Mouse (Mus musculus) left cerebral cortex, adult 8-10 months (tissue): ENCODE measurements around the gene Apoh. TPM values are rescaled to one million over a fixed set of nuclear protein-coding genes. Genes with fewer than 3 reads are reported as not detected.

Source experiments
- DNase-seq, 2 experiments: peaks; one replicate each; pipeline ENCODE4 v3.0.0; 2022; ENCODE audit warnings: low spot score in 2 of 2
- total RNA-seq, 4 experiments: library from RNA; stranded (reverse); gene quantifications; 2 replicates each; pipeline ENCODE4 v1.2.4; 2022

Gene Apoh
- total RNA-seq, 4 experiments from 2014 or later: 0.41 to 1.3 (median 0.56) TPM

DNA sequence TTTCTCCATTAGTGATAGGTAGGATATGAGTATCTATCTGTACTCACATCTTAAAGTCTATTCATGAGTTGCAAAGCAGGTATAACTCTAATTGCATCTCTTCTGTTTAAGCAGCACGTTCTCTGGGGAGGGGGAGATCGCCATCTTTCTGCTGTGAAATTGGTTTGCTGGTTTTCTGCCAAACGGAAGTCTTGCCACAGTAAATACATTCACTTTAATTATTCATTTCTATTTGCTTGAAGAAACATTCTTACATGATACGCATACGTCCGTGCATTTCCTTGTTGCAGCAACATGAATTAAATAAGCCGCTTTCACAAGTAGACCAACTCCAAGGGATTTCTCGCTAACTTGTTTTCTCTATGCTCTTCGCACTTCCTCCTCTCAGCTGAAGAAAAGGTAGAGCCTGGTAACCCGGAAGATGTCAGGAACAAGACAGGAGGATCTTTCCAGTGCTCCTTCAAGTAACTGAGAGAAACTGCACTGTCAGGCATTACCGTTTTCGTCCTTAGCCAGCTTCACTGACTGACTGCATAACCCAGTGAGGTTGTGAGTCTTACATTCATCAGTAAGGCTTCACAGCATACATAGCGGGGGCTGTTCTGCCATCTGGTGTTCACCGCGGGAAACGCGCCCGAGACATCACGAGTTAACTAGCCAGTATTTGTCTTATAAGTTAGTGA is 34.7 kb downstream of the Apoh start:
- DNase-seq: peak; percentile 71 to 85

DNA sequence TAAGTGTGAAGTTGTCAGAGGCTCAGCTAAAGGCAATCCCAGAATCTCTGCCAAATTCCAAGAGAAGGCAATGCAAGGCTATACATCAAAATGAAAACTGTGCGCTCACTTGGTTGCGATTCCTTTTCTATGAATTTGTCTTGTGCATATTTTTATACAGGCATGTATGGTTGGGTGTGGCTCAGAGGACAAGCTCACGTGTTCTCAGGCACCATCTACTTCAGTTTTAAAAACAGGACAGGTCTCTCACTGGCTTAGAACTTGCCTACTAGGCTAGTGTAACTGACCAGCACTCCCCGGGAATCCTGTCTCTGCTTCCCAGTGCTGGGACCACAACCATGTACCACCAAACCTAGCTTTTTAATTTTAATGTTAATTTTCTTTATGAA is 35.2 kb downstream of the Apoh start:
- no peak for DNase-seq

DNA sequence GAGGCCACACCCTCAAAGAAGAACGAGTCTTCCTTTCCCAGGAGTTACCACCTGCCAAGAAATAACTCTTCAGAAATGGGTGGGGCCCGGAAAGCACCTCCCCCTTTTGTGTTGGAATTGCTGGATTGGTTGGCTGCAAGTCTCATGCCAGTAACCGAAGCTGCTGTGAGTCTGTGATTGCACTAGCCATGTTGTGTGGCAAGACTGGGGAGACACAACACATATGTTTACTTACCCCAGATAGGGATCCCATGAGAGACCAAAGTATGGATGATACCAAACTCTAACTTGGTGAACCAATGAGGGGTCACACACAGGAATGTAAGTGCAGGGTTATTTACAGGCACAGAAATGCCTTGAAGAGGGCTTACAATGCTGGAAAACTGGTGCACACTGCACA is 39.5 kb downstream of the Apoh start:
- DNase-seq: no peak

DNA sequence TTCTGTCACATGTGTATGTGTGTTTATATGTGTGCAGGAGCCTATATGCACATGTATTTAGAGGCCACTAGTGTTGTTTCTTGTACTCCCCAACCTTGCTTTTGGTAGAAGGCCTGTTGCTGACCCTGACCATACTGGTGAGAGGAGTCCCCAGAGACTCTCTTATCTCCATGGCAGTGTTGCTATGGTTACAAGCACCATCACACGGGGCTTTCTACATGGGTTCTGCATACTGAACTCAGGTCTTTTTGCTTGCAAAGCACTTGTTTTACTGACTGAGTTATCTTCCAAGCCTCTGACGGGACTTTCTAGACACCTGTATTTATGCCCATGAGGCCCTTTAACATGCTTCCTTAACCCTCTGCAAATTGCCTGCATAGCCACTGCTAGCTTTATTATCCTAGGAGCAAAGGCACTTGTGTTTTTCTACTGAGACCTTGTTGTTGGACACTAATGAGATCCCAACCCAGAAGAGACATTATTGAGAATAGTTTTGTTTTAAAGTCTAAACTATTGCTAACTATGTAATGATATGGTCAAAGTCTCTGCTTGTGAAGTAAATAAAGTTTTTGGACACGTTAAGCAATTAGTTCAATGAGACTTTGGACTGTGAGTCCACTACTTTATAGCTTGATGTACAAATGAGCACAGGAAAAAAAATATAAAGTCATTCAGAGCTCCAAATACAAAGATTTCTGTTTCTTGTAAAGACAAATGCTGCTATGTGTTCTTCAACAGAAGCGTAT is 41.9 kb downstream of the Apoh start:
- no peak for DNase-seq

DNA sequence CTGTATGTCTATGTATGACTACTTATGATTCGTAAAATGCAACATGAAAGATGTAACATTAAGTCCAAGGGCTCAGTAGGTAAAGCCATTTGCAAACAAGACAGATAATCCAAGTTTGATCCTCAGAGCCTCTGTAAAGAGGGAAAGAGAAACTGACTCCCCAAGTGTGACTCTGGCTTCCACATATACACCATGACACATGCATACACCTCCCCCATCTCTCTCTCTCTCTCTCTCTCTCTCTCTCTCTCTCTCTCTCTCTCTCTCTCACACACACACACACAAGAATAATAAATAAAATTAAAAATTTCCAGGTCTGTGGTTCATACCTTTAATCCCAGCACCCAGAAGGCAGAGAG is 42.5 kb downstream of the Apoh start:
- DNase-seq: no peak

DNA sequence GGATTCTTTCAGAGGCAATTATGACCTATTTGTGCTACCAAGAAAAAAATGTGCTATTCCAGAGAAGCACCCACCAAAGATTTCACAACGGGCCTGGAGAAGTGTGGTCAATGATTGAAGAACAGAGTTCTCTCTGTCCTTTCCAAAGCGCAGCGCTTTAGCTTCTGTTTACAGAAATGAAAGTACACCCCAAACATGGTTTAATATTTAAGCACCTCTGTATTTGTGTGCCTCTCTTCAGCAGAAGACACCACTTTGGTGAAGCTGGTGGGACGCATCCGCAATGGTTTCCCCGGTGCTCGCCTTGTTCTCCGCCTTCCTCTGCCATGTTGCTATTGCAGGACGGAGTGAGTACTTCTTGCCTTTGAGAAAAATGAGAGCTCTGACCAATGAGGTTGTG is 51.9 kb downstream of the Apoh start:
- DNase-seq: no peak

DNA sequence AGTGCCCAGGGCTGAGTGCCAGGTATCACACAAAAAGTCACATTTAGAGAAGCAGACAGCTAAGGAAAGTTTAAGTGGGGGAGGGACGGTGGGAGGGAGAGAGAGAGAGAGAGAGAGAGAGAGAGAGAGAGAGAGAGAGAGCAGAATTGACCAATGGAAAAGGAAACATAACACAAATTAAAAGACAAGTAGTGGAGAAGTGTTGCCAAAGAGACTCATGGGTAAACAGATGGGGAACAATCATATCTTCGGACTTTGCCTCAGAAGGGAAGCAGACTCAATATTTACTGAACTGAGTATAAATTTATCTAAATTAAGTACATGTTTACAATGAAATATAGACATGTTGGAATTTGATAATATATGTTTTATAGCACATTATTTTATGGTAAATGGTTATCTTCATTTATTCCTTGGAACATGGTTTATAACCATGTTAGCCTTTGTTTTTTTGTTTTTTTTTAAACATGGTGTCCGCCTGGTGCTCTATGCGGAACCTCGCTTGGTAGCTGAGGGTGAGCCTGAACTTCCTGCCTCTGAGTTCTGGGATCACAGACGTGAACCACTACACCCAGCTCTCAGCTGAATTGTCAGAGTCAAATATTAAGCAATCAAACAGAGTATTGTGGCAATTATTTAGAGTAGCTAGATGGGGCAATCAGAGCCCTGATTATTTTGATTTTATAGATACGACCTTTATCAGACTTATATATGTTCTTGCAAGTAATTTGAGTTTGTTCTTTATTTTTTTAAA is 53.1 kb downstream of the Apoh start:
- DNase-seq: no peak

DNA sequence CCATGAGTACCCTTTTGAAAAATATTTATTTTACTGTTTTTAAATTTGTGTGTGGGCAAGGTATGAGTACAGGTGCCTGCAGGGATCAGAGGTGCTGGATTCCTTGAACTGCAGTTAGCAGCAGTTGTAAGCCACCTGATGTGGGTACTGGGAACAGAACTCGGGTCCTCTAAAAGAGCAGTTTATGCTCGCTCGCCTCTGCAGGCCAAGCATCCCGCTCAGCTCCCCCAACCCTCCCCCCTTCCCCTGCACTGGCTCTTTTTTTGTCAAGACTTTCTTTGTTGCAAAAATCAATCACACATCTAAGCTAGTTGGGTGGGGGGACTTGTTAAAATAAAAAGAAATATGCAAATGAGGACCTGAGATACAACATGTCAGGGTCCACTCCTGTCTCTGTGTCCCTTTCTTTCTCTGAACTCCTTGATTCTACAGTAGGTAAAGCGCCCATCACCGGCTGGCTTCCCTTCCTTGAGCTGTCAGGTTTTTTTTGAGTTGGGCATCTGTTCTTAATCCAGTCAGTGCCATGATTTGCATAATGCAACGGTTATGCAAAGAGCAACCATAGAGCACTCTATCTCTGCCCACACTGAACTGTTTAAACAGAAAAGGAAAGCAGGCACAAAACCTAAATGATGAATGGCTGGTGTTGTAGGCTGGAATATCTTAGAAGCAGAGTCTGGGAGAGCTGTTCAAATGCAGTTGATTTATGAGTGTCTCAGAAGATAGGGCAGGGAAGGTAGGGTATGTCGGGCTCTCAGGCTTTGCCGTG is 66.9 kb downstream of the Apoh start:
- peak in 1 of 2 experiments; percentile 41 for DNase-seq

DNA sequence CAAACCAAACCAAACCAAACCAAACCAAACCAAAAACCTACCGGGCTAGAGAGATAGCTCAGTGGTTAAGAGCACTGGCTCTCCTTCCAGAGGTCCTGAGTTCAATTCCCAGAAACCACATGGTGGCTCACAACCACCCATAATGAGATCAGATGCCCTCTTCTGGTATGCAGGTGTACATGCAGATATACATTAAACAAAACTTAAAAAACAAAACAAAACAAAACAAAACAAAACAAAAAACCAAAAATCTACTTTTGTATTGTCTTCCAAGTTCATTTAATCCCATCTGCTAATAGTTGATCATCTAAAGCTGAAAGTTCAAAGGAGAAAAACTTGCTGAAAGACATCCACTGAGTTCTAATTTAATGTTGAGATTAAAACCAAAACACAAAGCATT is 73.2 kb downstream of the Apoh start:
- DNase-seq: no peak

DNA sequence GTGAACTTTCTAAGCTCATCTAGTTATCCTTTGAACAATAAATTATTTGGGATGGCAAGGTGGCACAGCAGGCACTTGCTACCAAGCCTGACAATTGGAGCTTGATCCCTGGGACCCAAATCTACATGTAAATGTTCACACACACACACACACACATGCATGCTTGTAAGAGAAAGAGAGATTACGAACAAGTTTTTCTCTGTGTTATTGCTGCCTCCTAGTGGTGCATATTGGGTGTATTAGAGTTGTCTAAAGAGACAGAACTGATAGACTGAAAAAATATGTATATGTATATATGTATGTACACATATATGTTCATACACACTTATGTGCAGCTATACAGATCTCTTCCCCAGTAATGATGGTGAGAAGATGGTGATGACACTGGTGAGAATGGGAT is 75.4 kb downstream of the Apoh start:
- DNase-seq: no peak

DNA sequence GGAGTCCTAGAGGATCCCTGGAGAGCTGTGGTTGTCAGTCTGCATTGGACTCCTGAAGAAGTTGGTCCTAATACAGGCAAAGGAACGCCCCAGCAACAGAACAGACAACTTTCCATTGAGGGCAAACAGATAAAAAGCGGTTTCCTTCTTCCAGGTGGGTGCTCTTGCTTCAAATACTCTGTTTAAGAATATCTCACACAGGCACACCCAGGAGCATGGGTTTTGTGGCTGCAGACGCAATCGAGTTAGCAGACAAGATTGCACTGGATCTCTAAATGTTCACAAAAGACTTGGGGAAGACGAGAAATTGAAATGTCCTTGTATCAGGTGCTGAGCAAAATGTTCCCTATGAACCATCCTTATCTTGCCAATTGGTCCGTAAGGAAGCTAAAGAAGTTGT is 76.1 kb downstream of the Apoh start:
- no peak for DNase-seq

DNA sequence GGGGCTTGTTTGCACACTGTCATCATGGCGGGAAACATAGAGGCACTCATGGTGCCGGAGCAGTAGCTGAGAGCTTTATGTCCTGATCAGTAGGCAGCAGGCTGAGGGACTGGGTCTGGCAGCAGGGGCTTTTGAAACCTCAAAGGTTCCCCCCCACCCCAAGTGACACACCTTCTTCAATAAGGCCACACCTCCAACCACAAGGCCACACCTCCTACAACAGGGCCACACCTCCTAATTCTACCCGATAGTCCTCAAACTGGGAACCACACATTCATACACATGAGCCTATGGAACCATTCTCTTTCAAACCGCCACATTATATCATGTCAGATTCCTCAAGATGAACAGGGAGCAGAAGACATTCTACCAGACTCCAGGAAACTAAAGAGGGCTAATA is 77.6 kb downstream of the Apoh start:
- no peak for DNase-seq

DNA sequence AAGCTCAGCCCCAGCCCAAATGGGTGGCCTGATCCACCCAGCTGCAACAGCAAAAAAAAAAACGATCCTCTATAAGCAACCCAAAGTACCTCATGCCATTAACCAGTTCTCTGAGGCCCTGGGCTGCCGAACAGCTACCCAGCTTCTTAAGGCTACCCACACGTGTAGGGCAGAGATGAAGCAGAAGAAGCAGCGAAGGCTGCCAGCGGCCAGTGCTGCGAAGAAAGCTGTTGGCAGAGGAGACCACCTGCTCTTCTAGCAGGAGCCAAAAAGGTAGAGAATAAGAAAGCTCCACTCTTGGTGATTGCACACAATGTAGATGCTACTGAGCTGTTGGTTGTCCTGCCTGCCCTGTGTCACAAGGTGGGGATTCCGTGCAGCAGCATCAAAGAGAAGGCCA is 80.1 kb downstream of the Apoh start:
- DNase-seq: no peak

DNA sequence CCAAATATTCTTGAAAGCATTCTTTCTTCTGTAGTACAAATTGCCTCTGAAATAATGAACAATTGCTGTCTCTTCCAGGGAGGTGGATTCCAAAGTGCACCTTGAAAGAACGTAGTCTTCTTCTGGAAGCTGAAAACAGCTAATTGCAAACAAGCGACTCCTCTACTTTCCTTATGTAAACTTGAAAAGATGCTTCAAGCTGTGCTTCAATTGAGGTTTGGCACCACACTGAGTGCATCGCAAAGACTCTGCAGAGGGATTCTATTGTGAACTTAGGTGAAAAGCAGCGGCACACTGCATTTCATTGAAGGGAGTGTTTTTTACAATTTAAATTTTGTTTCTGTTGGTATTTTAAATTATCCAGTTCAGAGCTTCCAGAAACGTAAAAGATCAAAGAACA is 81.0 kb downstream of the Apoh start:
- DNase-seq: no peak

DNA sequence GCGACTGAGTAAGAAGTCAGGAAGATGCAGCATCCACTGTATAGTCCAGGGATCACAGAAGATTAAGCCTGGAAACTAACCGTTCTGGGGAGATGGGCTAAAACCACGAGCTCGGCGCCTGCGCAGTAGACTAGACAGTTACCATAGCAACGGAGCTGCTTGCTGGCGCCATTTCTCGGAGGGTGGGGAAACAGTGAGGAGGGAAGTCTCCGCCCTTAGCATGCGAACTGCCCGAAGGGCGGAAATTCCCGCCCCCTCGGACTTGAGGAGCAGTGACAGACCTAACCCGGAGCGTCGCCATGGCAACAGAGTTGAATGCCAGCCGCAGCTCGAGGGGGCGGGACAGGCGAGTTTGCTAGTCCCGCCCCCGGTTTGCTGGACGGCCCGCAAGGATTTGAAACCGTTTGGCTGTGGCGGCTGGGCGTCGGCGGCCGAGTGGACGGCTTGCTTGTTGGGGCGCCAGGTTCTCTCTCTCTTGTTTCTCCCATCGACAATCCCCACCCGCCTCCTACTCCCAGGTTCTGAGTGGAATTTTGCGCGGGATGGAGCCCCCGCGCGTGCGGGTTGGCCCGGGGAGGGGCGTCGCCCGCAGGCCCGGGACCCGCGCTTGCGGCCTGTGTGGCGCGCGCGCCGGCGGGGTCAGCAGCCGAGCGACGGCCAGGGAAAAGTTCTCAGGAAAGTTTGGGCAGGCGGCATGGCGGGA is 81.9 kb downstream of the Apoh start, which contains the start of gene Cep112:
Cep112 (plus strand) TSS at position 304 of the 703 bp plus-strand sequence.
- DNase-seq: peak; percentile 84 to 99

DNA sequence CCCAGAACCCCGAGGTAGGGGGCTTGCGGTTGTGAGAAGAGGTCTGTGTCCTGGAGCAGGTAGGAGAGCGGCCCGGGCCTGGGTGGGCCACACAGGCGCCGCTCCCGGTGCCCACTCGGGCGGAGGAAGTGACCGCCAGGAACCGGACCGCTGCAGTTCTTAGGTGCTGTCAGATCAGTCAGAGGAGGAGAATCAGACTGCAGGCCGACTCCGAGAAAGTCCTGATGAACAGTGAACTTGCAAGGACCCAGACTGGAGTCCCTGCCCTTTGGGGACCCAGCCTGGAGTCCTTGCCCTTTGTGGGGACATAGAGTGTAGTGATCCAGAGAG is 82.4 kb downstream of the Apoh start:
- peak in 1 of 2 experiments; percentile 39 for DNase-seq

DNA sequence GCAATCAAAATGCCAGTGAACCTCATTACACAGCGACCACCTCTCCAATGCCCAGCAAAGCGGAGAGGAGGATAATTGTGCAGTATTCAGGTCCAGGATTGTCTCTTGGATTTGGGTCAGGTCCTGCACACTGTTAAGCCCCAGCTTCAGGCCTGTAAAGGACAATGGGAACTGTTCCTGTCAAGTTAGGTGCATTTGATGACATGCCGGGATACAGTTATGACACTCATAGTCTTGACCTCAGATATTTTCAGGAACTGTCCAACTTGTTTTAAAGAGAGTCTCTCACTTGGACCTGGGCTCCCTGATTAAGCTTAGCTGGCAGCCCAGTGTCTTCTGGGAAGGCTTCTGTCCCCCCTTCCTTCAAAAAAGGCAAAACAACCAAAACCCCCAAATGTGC is 82.9 kb downstream of the Apoh start:
- DNase-seq: no peak

DNA sequence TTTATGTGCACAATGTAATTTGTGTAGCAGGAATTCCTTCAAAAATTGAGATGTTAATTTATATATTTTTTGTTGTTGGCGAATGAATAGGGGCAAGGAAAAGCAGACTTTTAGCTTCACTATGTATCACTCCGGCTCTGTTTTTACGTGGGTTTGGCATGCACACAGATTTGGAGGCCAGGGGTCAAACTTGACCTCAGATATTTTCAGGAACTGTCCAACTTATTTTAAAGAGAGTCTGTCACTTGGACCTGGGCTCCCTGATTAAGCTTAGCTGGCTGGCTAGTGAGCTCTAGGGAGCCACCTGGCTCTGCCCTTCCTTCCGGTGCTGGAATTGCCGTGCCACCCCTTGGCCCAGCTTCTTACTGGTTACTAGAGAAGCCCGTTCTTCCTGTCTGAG is 84.0 kb downstream of the Apoh start:
- no peak for DNase-seq

DNA sequence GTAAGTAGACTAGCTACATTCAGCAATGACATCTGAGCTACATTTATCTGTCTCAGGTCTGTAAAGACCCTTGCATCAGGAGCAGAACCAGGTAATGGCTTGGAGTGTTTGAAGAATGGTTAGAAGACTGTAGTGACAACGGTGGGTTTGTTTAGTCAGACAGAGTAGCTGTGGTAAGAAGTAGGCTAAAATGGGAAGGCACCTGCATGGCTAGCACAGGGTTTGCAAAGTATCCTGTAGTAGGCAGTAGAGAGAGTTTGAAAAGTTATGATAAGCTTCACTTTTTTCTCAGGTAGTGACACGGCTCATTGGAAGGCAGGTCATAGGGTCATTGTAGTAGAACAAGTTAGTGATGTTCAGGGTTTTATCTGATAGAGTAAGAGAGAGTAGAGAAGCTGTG is 85.9 kb downstream of the Apoh start:
- DNase-seq: no peak

DNA sequence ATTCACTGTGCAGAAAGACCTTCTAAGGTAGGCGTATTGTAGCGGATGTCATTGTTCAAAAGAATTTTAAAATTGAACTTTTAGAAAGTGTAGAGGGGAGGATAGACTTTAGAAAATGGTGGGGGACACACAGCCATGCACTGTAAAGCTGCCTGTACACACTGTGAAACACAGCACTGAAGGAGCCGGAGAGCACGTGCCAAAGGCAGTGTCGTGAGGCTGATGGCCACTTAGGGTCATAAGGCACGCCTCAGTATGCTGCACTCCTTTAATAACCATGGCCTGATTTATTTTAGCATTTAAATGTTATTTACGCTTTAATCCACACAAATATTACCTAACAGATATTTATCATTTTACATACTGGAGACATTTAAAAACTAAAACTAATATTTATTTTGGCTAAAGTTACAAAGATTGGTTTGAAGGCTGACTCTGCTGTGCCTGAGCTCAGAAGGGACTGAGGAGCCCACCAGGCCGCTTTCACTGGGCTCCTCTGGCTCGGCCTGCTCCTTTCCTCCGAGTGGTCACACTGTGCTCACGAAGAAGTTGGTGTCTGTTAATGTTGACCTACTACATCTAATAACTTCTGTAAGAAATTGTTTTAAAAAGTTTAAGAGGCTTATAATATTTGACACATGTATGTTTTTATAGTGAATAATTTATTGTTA is 100.9 kb downstream of the Apoh start:
- DNase-seq: no peak

DNA sequence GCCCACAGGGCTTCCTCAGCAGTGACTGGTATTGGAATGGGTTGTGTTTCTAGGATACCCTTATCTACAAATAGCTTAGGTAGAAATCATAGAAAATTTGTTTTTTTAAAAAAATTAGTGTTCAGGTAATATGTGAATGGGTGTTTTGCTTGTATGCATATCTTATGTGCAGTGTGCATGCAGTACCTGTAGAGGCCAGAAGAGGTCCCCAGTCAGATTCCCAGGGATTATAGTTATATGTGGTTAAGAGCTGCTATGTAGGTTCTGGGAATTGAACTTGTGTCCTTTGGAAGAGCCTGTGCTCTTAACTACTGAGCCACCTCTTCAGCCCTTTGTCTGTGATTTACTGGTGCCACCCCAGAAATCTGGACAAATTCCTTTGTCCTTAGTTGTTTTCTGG is 104.0 kb downstream of the Apoh start:
- DNase-seq: no peak
